Mouse (Mus musculus) forebrain, embryonic 12.5 days (tissue): ENCODE results near the gene Olfr821. TPM values are rescaled to one million over a fixed set of nuclear protein-coding genes. Genes with fewer than 3 reads are reported as not detected.
"Not testable (repeated sequence)": the region's sequence is repeated elsewhere in the genome, so short reads cannot be mapped to it uniquely, and the experiment has no call there.

Experiments used
- ATAC-seq: fragments of 200-750 bp; cut with Nextera tagmentation; 2 replicates; pipeline ENCODE4 v1.8.0; 2017; ENCODE audit warnings: moderate TSS enrichment; ENCODE audit not compliant: low FRiP score
- H3K27ac ChIP-seq: fragments of 300-500 bp; sonication (generic); 2 replicates; pipeline ENCODE4 v1.5.1; 2016; ENCODE audit warnings: mild to moderate bottlenecking
- H3K27me3 ChIP-seq: fragments of 300-500 bp; sonication (generic); 2 replicates; pipeline ENCODE4 v1.6.1; 2016; ENCODE audit warnings: mild to moderate bottlenecking
- H3K36me3 ChIP-seq: fragments of 300-500 bp; sonication (generic); replicated peaks from 2 replicates; pipeline ENCODE4 v1.6.1; 2016; ENCODE audit warnings: mild to moderate bottlenecking
- H3K4me1 ChIP-seq: fragments of 300-500 bp; sonication (generic); 2 replicates; pipeline ENCODE4 v1.6.1; 2016
- H3K4me2 ChIP-seq: fragments of 300-500 bp; sonication (generic); 2 replicates; pipeline ENCODE4 v1.6.1; 2016; ENCODE audit warnings: mild to moderate bottlenecking, moderate library complexity
- H3K4me3 ChIP-seq: fragments of 300-500 bp; sonication (generic); replicated peaks from 2 replicates; pipeline ENCODE4 v1.5.1; 2016; ENCODE audit warnings: mild to moderate bottlenecking
- H3K9ac ChIP-seq: fragments of 300-500 bp; sonication (generic); 2 replicates; pipeline ENCODE4 v1.6.1; 2016; ENCODE audit warnings: mild to moderate bottlenecking
- H3K9me3 ChIP-seq: fragments of 300-500 bp; sonication (generic); 2 replicates; pipeline ENCODE4 v1.6.1; 2016
- WGBS: fragments of 180-500 bp; shearing (Covaris S2); methylation state at CpG from one replicate; pipeline ENCODE4 v1.1.7; 2016; 5-methylcytosine and 5-hydroxymethylcytosine counted together
- polyA plus RNA-seq: library from polyadenylated mRNA; unstranded; fragments of >200 nt; fragmentation: Nextera tagmentation; extraction: Ambion mirVana; gene quantifications from 2 replicates; pipeline ENCODE4 v1.2.1, GENCODE M21; 2016

Olfr821 gene
- polyA plus RNA-seq, result not detected in 2 replicates

DNA sequence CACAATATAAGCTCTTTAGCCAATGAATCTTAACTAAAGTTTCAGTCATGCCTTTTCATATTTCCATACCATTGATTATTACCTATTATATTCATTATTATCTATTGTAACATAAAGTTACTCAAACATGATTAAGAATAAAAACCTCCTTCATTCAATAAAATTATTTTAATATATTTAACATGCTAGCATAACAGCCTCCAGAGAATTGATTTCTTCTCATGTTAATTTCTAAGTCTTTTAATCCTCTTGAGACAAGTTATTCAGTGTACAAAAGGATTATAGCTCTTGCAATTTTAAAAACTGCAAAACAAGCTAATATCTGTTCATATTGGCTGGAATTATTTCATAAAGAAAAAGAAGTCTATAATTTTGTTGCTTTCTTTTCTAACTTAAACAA lies at the start of gene Olfr821:
Gene Olfr821, plus strand, starts transcription at position 301 of the 400 bp plus-strand sequence.
- Histone ChIP-seq H3K27ac (no peak within 1 kb of the TSS), H3K4me1 (no peaks in the 10 kb centered on the region), H3K9me3 (no peaks in the 10 kb centered on the region), H3K4me2 (no peak within 1 kb of the TSS), H3K27me3 (no peaks in the 10 kb centered on the region), H3K36me3 (no peaks in the 10 kb centered on the region), H3K9ac (no peak within 1 kb of the TSS), H3K4me3 (no peak within 1 kb of the TSS)
- no peak for ATAC-seq

DNA sequence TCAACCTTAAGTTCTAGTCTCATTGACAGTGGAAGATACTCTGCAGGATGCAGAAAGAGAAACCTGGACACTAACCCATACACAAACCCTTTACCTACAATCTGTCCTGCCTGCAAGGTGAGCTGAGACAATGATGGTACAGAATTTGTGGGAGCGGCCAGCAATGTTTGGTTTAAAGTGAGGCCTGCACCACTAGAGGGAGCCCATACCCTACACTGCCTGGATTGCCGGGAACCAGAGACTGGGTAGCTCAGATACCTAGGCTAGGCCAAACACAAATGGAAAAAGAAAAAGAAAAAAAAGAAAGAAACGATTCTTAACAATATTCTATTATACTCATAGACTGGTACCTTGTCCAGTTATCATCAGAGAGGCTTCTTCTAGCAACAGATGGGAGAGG lies 48.3 kb upstream of the Olfr821 start:
- not testable (repeated sequence) for H3K4me2 ChIP-seq, H3K9ac ChIP-seq, H3K4me3 ChIP-seq, H3K9me3 ChIP-seq, H3K27ac ChIP-seq, H3K4me1 ChIP-seq, H3K27me3 ChIP-seq, H3K36me3 ChIP-seq
- ATAC-seq, result peak; percentile 57; the same call in 1 of the 2 replicates
- no CpG with 5 or more reads among the region's 3 CpGs for WGBS

DNA sequence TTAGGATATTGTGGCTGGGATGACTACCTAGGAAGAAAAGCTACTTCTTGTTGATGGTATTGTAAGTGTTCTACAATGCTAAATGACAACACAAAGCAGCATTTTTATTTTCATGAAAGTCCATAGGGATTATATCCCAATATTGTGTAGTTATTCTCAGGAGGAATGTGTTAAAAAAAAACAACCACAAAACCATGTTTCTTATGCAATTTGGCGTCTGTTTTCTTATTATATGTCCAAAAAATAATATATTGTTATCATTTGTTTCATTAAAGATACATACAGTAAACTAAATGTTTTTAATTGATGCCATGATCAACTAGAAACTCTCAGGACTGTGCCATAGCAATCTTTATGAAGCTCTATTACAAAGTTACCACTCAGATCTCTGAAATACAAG lies 45.2 kb upstream of the Olfr821 start, which contains the start of gene Gm10310:
Gene Gm10310, minus strand, starts transcription at position 101 of the 400 bp plus-strand sequence.
- no CpG with 5 or more reads among the region's 1 CpGs for WGBS

DNA sequence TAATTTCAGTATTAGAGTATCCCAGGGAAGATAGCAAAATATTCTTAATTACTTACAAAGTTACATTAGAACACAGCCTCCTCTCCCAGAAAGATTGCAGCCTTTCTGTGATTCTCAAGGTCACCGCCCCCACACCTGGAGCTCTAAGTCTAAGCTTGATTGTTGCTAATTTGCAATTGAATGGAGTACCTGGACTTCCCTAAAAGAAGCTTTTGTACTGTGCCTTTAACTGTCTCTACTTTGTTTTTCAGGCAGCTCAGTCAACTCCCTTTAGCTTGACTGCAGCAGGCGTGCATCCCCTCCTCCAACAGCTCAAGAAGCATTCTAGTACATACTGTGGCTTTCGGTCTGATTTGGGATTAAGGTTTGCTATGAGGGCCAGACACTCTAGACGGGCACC lies 26.0 kb upstream of the Olfr821 start:
- not testable (repeated sequence) for H3K36me3 ChIP-seq, H3K9ac ChIP-seq, H3K4me1 ChIP-seq, H3K27me3 ChIP-seq, H3K4me2 ChIP-seq, H3K4me3 ChIP-seq, H3K9me3 ChIP-seq, ATAC-seq, H3K27ac ChIP-seq
- WGBS, result 94% methylated on average over 4 of the region's 4 CpGs

More for the DNA sequence above, 45.2 kb upstream of the Olfr821 start, which contains the start of gene Gm10310:
- not testable (repeated sequence) for H3K36me3 ChIP-seq, H3K27me3 ChIP-seq, H3K4me2 ChIP-seq, H3K9me3 ChIP-seq, H3K9ac ChIP-seq, H3K4me3 ChIP-seq, H3K27ac ChIP-seq, ATAC-seq, H3K4me1 ChIP-seq

DNA sequence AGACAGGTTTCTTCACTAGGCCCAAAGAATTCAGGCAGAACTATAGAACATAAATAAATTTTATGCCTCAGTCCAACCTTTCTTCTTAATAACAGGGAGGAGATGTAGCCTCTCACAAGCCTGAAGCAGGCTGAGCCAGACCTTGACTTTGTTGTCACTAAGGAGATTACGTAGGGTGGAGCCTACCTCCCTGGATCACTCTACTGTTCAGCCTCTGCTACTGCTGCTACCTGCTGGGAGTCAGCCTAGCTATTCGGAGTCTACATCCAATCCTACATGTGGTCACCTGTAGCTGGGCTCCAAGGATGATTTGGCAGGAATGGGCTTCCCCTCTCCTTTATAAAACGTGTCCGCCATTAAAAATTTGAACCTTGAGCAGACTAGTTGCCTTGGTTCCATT lies 24.8 kb upstream of the Olfr821 start:
- H3K4me1 ChIP-seq, ATAC-seq, H3K27me3 ChIP-seq, H3K4me2 ChIP-seq, H3K27ac ChIP-seq, H3K9me3 ChIP-seq, H3K36me3 ChIP-seq, H3K4me3 ChIP-seq, H3K9ac ChIP-seq: not testable (repeated sequence)
- 88% methylated on average over 4 of the region's 4 CpGs for WGBS

DNA sequence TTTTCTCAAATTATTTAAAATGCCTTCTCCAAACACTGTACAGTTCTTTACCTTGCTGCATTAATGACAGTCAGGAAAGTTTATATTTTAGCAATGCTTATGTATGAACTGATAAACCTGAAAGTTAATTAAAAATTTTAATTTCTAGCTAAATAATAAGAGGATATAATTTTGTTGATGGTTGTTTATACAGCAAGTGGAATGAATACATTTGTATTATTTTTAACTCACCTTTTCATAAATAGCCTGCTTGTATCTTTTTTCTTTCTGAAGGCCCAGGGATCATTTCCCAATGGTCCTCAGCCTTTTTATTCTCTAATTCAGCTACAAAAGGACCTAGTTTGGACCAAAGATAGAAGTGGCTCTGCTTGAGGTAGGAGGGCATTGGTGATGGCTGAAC lies 17.8 kb upstream of the Olfr821 start, which contains the start of gene Olfr820:
Gene Olfr820, plus strand, starts transcription at position 301 of the 400 bp plus-strand sequence.
- Histone ChIP-seq H3K27ac (no peak within 1 kb of the TSS), H3K36me3 (no peaks in the 10 kb centered on the region), H3K27me3 (no peaks in the 10 kb centered on the region), H3K9ac (no peak within 1 kb of the TSS), H3K9me3 (no peaks in the 10 kb centered on the region), H3K4me2 (no peak within 1 kb of the TSS), H3K4me1 (no peaks in the 10 kb centered on the region), H3K4me3 (no peak within 1 kb of the TSS)
- no peak for ATAC-seq

DNA sequence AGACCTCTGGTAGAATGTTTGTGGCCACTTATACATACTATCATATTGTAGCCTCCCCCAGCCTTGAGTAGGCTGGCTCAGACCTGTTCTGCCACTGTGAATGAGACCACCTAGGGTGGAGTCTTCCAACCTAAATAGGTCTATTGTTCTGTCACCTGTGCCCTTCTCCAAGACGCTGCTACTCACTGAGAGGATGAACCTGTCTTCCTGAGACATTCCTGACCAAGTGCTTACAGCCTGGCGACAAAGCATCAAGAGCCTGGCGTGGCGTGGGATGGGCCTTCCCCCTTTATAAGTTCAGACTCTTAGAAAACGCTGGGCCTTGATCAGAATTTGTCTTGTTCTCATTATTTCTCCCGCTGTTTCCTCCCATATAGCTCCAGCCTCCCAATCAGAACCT lies 6.9 kb downstream of the Olfr821 start:
- Histone ChIP-seq H3K4me1 (no peaks in the 10 kb centered on the region), H3K4me3 (no peak overlapping the region), H3K36me3 (no peaks in the 10 kb centered on the region), H3K9ac (no peak overlapping the region), H3K9me3 (no peaks in the 10 kb centered on the region), H3K4me2 (no peak overlapping the region), H3K27ac (no peak overlapping the region), H3K27me3 (no peaks in the 10 kb centered on the region)
- no peak for ATAC-seq
- WGBS, result 66% methylated on average over 6 of the region's 6 CpGs

DNA sequence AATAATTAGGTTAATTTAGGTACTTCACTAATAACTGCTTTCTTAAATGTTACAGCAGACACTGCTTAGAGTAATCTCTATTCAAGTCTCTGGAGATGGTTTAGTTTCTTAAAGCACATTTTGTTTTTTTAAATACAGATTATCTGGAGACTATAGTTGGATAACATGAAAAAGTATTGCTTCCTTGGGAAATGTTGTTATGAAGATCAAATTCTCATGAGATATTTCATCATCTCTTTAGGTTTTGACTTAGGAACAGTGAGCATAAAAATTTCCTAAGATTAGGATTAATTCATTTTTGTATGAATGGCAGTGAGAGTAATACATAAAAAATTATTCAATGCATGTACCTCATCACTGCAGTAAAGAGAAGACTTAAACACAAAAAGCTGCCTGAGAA lies 40.8 kb downstream of the Olfr821 start, which contains the start of gene Olfr822:
Gene Olfr822, plus strand, starts transcription at position 301 of the 400 bp plus-strand sequence.
- Histone ChIP-seq H3K4me3 (no peak within 1 kb of the TSS), H3K4me2 (no peak within 1 kb of the TSS), H3K4me1 (no peaks in the 10 kb centered on the region), H3K27me3 (no peaks in the 10 kb centered on the region), H3K9me3 (no peaks in the 10 kb centered on the region), H3K36me3 (no peaks in the 10 kb centered on the region), H3K9ac (no peak within 1 kb of the TSS), H3K27ac (no peak within 1 kb of the TSS)
- no peak for ATAC-seq

Other genes starting within 250 kb of the Olfr821 start
- gene Olfr810, start 235.4 kb upstream of the Olfr821 start, polyA plus RNA-seq, result not detected in 2 replicates
- gene Olfr811, start 226.0 kb upstream of the Olfr821 start, polyA plus RNA-seq, result not detected in 2 replicates
- not detected in 2 replicates for gene Olfr812, start 184.3 kb upstream of the Olfr821 start, polyA plus RNA-seq
- gene Olfr813, start 175.0 kb upstream of the Olfr821 start, polyA plus RNA-seq, result not detected in 2 replicates
- not detected in 2 replicates for gene Olfr814, start 150.5 kb upstream of the Olfr821 start, polyA plus RNA-seq
- not detected in 2 replicates for gene Olfr815, start 124.5 kb upstream of the Olfr821 start, polyA plus RNA-seq
- gene Olfr816, start 114.8 kb upstream of the Olfr821 start, polyA plus RNA-seq, result not detected in 2 replicates
- not detected in 2 replicates for gene Olfr818, start 81.2 kb upstream of the Olfr821 start, polyA plus RNA-seq
- gene Olfr819, start 63.1 kb upstream of the Olfr821 start, polyA plus RNA-seq, result not detected in 2 replicates
- gene Olfr247, start 54.2 kb upstream of the Olfr821 start, polyA plus RNA-seq, result not detected in 2 replicates
- not detected in 2 replicates for gene Gm10310, start 45.3 kb upstream of the Olfr821 start, polyA plus RNA-seq
- not detected in 2 replicates for gene Olfr820, start 17.7 kb upstream of the Olfr821 start, polyA plus RNA-seq
- gene Olfr822, start 40.9 kb downstream of the Olfr821 start, polyA plus RNA-seq, result not detected in 2 replicates
- gene Olfr823, start 85.0 kb downstream of the Olfr821 start, polyA plus RNA-seq, result not detected in 2 replicates
- not detected in 2 replicates for gene Olfr824, start 99.7 kb downstream of the Olfr821 start, polyA plus RNA-seq
- not detected in 2 replicates for gene Olfr825, start 136.4 kb downstream of the Olfr821 start, polyA plus RNA-seq
- not detected in 2 replicates for gene Olfr826, start 153.8 kb downstream of the Olfr821 start, polyA plus RNA-seq
- not detected in 2 replicates for gene Olfr827, start 184.1 kb downstream of the Olfr821 start, polyA plus RNA-seq
- 5.1 and 5.7 TPM in 2 replicates for gene Neurod4, start 249.9 kb downstream of the Olfr821 start, polyA plus RNA-seq